Mouse (Mus musculus): ENCODE results near the gene Wnt5b.

Wnt5b gene

DNA sequence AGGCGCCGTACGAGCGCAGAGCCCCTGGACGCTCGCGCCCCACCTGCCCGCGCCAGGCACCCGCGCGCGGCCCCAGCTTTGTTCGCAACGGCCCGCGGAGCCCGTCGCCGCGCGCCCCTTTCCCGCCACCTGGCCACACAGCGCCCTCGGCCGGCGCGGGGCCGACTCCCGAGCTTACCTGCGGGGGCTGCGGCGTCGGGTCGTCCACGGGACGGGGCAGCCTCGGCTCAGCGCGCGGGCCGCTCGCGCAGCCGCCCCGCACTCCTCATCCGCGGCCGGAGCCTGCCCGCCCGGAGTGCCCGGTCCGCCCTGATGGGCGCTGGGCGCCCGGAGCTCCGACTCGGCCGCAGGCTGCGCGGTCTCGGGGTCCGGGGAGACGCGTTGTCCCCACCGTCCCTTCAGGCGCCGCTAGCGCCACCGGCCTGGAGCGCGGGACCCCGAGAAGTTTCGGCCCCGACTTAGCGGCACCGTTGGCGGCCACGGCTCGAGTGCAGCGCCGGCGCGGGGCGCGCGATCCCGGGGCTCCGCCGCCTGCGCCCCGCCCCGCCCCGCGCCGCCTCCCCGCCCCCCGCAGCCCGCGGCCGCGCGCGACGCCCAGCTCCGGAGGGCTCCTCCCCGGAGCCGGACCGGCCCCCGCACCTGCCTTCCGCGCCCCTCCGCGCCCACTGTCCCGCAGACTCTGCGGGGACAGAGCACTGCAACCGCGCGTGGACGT, at the start of gene Wnt5b:
TSS of gene Wnt5b (minus strand) at position 545 of the 715 bp plus-strand sequence.
- no peak for DNase-seq

DNA sequence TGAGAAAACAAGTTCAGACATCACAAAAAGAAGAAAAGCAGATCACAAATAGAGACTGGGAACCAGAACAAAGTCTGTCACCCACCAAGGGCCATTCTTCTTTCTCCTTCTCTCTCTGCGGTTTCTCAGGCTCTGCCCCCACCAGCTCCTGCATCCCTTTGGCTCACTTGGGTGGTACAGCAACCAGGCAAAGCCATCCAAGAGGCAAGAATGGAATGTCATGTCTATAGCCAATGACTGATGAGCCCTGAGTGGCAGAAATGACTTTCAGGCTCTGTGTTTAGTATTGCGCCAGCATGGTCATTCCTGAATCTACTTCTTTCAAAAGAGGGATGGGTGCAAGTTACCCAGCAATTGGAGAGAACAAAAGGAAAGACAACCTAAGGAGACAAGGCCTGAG, 46.7 kb upstream of the Wnt5b start:
- no peak for DNase-seq

DNA sequence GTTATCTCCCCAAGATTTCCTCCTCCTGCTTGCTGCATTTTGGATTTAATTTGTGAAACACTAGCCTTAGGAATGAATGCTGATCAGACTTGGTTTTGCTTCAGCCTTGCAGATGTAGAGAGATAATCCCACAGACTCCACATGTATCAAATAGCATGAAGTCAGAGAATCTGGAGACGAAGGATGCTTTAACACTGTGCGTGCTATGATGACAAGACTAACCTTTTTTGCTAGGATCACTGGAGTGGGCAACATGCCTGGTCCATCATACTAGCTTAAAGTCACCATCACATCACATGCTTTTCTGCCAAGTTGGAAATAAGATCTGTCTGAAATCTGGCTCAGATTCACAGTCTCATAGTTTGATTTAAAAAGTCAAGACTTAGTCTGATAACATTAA, 43.8 kb upstream of the Wnt5b start:
- DNase-seq = no peak

DNA sequence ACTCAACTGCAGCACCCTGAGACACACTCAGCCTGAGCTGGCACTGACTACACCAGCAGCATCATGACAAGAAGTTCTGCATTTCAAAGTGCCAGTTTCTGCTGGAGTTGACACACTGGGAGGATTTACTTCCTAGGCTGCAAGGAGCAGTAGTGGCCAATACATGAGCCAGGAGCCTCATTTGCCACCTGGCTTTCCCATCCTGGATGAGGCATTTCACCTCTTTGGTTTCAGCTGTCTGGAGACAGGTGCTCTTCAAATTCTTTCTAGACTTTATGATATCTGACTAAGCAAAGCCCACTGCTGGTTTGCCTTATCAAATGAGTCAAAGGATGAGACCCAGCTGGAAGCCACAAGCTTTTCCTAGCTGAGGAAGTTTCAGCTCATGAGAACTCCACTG, 43.3 kb upstream of the Wnt5b start:
- DNase-seq = no peak

DNA sequence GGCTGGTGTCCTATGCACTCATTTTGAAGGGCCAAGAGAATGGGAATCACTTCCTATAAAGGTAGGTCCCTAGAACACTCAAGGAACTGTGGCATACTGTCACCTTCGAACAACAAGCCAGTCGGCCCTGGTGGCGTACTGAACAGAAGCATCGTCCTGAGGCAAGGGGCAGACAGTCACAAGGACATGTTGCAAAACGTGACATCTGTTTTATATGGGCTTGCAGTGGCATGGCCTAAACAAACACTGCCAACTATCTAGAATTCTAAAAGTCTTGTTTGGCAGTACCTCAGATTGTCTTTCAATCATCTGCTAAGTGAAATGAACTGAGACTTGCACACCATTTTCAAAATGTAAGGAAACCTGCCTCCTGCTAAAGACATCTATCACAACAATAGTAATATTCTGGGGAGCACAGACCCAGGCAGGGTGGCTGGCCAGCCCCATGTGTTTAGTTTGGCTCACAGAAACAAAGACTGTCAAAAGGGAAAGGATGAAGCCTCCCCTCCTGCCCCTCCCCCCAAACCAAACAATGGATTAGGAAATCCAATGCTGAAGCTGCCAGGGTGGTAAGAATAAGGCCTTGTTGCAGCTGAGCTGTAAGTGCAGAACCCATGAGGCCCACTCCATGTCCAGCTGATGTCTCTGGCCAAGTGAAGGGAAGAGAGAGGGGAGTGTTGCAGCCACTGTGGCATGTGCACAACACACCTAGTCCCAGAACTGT, 41.7 kb upstream of the Wnt5b start:
- DNase-seq = no peak

DNA sequence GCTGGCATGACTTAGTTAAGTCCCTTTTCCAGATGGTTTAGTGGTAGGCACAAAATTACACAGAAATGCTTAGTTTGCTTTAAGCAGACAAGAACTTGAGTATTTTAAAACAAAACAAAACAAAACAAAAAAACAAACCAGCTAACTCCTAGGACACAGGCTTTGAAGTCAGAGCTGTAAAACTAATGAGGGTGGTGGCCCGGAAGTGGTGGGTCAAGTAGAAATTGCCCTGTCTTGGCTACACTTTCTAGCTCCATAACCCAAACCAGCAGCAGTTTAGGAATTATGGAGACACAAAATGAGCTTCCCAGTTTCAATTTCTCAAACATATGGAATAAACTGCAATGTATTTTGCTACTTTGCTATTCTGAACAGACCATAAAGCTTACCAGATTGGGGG, 39.9 kb upstream of the Wnt5b start:
- DNase-seq = no peak

DNA sequence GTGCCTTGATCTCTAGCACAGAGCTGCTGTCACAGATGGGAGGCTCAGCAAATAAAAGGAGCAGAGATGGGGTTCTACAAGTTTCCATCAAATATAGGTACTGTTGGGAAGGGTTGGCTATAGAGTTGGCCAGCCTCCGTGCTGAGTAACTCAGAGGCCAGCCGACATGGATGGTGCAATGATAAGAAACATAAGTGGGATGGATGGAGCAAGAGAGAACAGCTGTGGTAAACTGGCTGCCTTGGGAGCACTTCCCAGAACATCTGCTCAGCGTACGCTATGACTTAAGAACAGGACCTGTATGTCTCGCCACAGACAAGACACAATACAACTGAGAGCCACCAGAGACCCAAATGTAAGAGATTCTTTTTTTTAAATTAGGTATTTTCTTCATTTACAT, 39.0 kb upstream of the Wnt5b start:
- DNase-seq = no peak

DNA sequence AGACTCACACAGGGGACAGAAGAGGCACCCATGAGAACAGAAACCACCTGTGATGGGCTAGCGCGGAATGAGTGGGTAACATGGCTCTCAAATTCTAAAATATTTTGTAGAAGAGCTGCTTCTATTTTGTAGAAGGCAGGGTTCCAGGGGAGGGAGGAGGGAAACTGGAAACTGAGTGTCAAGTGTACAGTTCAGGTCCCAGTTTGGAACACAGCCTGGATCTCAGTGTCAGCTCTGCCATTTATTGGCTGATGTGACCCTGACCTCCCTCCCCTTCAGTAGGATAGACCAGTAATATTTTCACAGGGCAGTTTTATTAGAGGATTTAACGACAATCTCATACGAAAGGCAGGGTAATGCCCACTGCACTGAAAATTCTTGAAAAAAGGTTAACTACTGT, 32.6 kb upstream of the Wnt5b start:
- no peak for DNase-seq

DNA sequence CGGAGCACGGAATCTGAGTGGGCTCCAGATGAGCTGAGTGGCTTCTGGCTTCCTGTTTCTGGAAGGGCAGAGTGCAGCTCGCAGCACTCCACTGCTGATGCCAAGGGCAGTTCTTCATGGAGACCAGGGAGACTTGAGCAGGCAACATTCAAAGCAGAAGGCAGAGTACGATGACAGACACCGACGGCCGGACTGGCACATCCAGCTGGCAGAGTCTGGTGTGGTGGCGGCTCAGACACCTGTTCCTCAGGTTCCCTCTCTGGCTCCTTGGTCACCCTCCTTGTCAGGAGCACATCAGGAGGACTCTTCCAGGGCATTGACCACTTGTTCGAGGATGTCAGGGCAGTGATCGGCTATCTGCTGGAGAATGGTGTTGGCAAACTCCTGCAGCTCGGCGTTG, 31.2 kb upstream of the Wnt5b start:
- no peak for DNase-seq

DNA sequence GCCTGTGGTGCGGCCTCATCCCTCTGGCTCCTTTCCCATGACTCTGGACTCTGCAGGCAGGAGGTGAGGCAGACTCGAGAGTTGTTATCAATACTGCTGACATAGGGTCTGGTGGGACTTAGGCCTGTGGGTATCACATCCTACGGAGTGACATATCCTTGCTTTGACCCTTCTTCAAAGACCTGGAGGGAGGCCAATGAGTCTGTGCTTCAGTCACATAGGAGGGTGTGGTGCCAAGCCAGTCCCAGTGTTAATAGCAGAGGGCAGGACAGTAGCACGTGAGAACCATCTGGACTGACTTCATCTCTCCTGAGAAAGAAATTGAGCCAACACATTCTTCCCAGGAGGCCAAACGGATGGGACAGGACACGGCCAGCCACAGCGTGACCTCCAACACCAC, 28.1 kb upstream of the Wnt5b start:
- DNase-seq = no peak

DNA sequence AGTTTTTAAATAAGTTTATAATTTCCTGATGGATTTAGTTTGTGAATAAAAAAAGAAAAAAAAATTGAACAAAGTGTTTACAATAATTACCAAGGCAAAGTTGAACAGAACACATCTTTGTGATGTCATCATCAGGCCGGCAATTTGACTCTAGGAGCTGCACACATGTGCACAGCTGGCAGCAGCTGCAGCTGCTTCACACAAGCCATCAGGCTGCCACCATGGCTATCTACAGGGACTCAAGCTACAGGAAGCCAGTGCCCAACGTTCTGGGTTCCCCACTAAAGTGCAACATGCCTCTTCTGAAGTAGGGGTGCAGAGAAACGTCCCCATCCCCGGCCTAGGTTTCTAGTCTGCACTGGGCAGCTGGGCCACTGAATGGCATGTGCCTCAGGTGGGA, 26.6 kb upstream of the Wnt5b start:
- DNase-seq = no peak

DNA sequence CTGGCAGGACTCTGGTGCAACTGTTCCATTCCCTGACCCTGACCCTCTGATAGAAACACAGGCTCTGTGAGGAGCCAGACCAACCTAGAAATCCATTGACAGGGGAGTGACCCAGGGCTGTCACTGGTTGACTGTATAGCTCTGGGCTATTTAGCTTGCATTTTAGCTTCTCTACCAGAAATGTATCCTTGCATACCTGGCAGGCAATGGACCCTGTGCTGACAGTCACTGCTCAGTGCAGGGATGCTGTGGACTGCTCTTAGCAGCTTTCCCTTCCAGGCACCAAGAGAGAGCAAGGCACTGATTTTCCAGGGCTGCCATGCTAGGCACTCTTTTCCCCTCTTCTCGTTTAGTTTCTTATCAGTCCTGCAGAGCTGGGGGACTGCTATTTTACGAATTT, 24.2 kb upstream of the Wnt5b start:
- no peak for DNase-seq

DNA sequence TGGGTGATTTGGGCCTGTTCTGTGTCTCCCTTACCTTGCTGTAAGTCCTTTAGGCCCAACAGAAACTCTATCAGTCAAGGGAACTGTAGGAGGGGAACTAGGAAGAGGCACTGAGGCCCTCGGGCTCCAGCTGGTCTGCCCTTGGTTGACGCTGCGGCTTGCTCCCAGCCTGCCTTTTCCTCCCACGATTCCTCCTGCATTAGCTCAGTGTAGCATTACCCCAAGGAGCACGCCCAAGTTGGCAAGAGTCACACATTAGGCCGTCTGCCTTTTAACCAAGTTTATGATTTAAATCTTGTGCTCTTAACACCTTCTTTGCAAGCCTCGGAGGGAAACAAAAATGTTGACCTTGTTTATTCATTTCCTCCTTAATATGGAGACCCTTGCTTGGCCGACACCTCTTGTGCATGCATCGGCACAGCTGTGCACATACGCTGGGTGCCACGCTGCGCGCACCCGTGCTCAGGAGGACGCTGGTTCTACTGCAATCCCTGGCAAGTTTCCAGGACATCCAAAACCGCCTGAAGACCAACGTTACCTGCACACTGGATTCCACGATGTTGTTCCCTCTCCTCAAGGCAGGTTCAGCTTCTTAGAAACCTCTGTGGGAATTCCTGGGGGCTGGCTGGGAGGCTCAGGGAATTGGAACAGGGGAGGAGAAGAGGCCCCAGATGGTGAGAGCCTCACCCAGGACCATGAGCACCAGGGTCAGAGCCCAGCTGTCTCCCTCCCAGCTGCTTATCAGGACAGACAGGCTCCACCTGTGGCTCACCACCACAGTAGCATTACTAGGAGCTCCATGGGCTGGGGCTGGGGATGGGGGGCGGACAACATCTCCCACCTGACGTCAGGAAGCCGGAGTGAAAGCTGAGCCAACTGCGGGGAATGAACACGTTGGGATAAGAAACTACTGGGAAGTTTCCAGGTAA, 21.6 kb upstream of the Wnt5b start:
- no peak for DNase-seq

DNA sequence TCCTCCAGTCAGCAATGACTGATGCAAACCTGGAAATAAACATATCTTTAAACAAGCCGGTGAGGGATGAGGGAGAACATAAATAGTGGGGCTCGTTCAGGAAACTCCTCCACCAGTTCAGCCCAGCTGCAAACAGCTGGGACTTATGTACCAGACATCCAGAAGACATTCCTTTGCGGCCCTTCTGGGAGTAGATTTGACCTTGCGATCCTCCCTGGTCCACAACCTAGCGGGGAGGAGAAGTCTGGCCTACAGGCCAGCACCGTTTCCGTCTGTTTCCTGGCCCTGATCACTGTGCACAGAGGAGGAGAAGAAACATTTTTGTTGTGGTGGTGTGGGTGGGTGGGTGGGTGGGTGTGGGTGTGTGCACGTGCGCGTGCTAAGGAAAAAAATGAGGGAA, 18.4 kb upstream of the Wnt5b start:
- no peak for DNase-seq

DNA sequence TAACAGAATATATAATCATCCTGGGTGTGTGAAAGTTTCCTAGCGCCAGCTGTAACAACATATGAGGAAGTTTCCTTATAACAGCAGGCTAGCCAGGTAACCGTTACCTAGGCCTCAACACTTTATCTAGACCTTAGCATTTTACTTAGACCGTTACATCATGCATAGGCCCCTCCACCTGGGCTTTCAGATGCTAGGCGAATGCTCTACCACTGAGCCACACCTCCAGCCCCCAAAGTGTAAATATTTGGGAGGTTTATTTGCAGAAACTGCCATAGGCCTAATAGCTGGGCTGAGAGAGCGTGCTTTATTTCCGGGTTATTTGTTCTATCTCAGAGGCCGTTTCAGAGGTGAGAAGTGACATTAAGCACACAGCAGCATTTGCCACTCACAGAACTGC, 14.7 kb upstream of the Wnt5b start:
- DNase-seq = no peak

DNA sequence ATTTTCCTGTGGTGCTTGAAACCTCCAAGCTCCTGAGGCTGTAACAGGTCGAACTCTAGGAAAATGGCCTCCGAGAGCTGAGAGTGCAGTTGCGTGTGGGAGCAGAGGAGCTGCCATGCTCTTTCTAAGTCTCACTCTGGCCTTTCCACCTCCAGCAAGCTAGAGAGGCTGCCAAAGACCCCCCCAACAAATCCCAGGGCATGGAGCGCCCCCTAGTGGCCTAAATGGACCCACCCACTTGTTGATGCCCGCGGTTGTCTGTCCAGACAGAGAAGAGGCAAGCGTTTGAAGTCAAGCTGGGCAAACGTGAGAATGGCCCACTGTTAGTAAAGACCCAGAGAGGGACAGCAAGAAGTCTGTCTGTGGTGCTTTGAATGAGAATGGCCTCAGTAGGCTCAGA, 10.3 kb upstream of the Wnt5b start:
- DNase-seq = no peak

DNA sequence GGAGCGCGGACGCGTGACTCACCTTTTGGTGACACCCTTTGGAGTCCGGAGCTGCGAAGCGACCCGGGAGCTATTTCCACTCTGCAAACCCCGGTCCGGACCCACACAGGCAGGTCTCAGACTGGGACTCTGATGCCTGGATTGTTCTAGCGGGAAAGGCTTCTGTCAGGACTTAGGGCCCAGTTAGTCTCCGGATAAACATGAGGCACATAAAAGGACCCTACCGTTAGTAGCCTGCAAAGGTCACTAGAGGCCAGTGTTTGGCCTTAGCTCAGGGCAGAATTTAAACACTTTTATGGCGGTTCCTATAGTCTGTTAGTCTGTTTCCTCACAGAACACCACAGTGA, 344 bp upstream of the Wnt5b start:
- DNase-seq = no peak

DNA sequence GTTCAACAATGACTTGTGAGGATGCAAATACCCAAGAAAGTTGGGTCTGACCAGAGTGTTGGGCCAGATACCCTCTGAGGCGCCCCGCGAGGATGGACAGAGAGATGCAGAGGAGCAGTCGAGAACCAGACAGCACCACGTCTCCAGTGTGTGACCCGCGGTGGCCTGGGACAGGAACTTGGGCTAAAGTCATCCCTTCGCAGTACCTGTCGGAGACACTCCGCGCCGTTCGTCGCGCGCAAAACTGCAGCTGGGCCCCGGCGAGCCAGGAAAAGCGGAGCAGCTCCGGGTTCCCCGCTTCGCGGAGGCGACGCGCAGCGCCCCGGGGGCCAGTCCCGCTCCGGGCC, 718 bp downstream of the Wnt5b start:
- no peak for DNase-seq

DNA sequence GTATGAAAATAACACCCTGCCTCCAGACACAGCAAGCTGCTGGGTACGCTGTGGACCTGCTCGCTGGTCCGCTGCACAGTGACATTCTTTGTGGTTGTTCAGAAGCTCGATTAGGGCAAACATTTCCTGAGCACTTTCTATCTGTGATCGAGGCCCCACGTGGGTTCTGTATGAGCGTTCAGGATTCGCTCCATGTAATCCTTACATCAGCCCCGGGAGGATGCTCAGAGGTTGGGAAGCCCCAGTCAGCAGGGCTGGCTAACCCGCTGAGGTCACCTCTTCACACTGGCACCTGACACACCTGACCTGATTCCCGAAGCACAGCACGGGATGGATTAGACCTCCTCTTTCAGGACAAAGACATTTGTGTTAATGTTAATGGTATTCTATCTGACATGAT, 8.3 kb downstream of the Wnt5b start:
- DNase-seq = no peak

DNA sequence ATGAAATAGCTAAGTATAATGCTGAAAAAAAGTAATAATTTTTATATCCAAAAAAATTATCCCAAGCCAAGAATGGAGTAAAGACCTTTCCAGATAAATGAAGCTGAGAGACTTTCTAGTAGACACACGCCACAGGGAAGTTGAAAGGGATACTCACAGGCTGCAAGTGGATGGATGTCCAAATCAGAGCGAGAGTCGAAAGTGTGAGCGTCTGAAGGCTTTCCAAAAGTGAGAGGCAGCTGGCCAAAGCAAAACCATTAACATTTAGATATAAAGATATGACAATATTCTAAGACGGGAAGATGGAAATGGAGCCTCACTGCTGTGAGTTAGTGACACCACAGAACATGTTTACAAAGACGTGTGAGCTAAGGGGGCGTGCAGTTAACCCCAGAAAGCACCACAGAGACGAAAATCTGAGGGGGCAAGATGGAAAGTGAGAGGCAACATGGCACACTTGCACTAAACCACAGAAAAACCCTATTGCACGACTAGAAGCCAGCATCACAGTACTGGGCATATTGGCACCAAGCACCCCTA, 10.9 kb downstream of the Wnt5b start:
- no peak for DNase-seq

DNA sequence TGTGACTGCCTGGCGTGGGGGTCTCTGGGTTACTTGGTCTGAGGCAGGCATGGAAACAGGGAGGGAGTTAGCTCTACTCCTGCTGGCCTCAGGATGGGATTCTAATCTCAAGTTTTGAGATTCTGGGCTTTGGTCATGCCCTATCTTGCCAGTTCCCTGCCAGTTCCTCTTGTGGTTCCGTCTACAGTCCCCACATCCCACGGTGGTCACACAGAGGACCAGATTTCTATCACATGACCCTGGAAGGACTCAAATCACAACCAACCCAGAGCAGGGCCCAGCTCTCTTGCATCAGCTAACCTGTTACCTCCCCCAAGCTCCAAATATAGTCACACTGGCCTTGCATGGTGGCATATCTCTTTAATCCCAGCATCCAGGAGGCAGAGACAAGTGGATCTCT, 14.5 kb downstream of the Wnt5b start:
- DNase-seq = no peak

DNA sequence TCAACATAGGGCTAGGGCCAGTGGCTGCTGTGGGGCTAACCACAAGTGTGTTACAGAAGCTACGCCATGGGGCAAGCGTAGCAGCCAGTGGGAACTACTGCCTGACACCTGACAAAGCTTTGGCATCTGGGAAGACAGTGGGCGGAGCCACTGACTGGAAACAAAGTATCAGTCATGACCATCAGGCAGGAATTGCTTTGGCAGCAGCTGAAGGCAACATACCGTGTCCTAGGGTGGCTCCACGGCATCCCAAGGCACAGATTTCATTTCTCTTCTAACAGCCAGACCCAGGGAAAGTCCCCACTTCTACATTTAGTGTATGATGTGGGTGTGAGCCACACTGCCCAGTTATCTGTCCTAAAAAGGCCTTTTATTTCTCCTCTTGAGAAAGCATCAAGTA, 17.6 kb downstream of the Wnt5b start:
- no peak for DNase-seq

DNA sequence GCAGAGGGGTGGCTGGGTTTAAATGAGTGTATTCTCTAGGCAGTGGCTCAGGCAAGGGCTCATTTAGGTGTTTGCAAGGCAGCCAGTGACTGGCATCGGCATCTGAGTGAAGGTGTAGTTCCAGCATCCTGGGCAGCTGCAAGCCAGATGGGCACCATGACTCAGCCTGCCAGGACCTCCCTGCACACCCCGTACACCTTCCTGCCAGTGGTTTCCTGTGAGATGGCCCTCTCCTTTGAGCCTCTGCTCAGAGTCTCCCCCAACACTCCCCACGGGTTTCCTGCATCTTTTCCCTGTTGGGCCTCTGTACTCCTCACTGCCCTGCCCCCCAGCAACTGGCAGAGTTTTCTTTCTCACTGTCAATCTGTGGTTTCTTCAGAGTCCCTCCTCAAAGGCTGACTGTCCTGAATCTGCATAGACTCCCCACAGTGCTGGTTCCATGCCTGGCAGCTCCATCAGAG, 22.2 kb downstream of the Wnt5b start:
- peak; percentile 51 for DNase-seq

DNA sequence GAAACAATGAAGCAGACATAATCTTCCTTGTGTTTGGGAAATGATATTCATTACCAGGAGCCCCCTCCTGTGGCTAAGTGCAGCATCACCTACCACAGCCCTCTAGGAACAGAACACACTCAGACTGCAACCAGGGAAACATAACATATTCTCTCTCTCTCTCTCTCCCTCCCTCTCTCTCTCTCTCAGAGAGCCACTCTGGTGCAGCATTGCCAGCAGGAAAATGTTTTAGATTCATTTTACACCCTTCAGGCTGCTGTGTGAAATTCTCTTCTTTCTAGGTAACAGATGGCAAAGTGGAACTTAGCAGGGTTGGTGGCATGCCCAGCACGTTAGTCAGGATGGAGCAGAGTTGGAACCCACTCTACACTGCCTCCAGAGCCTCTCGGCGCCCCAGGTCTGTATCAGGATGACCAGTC, 22.7 kb downstream of the Wnt5b start:
- DNase-seq = peak; percentile 64

All from right cerebral cortex, postnatal 25 days (tissue).